Mouse (Mus musculus) brain, adult 2 months (tissue): ENCODE results near the gene Nav2.

Experiments
- DNase-seq: peaks from one replicate; pipeline ENCODE4 v3.0.0; 2011; ENCODE audit warnings: low read depth, low spot score

Nav2 gene

GRCm38 (mm10) chr7:49324575-49324974 lies 416.1 kb downstream of the Nav2 start:
- DNase-seq, result no peak

- DNase-seq, result no peak
Measured at GRCm38 (mm10) chr7:49326136-49326722, 417.7 kb downstream of the Nav2 start.

GRCm38 (mm10) chr7:49326967-49327742 lies 418.6 kb downstream of the Nav2 start:
- no peak for DNase-seq

- DNase-seq, result peak; percentile 53
Measured at GRCm38 (mm10) chr7:49330181-49330580, 421.7 kb downstream of the Nav2 start.

GRCm38 (mm10) chr7:49331939-49332338 lies 423.4 kb downstream of the Nav2 start:
- DNase-seq, result no peak

GRCm38 (mm10) chr7:49332644-49333043 lies 424.1 kb downstream of the Nav2 start:
- DNase-seq, result peak; percentile 67

- DNase-seq, result no peak
Measured at GRCm38 (mm10) chr7:49334163-49334562, 425.6 kb downstream of the Nav2 start.

- peak; percentile 64 for DNase-seq
Measured at GRCm38 (mm10) chr7:49335056-49335455, 426.5 kb downstream of the Nav2 start.

- DNase-seq, result no peak
Measured at GRCm38 (mm10) chr7:49336725-49337124, 428.2 kb downstream of the Nav2 start.

- no peak for DNase-seq
Measured at GRCm38 (mm10) chr7:49337710-49338109, 429.2 kb downstream of the Nav2 start.

- no peak for DNase-seq
Measured at GRCm38 (mm10) chr7:49339953-49340352, 431.4 kb downstream of the Nav2 start.

- DNase-seq, result no peak
Measured at GRCm38 (mm10) chr7:49341151-49341918, 432.8 kb downstream of the Nav2 start.

- DNase-seq, result no peak
Measured at GRCm38 (mm10) chr7:49341919-49342529, 433.5 kb downstream of the Nav2 start.

GRCm38 (mm10) chr7:49342556-49343080 lies 434.1 kb downstream of the Nav2 start:
- DNase-seq, result peak; percentile 22

GRCm38 (mm10) chr7:49343081-49343600 lies 434.6 kb downstream of the Nav2 start:
- no peak for DNase-seq

- DNase-seq, result no peak
Measured at GRCm38 (mm10) chr7:49343752-49344484, 435.4 kb downstream of the Nav2 start.

GRCm38 (mm10) chr7:49347338-49348272 lies 439.1 kb downstream of the Nav2 start:
- DNase-seq, result peak; percentile 66

- DNase-seq, result no peak
Measured at GRCm38 (mm10) chr7:49348636-49349035, 440.1 kb downstream of the Nav2 start.

- DNase-seq, result no peak
Measured at GRCm38 (mm10) chr7:49350321-49351007, 441.9 kb downstream of the Nav2 start.
